Mouse (Mus musculus) testis, adult 2 months (tissue): Measurements from ENCODE around the gene Sox6. TPM values are rescaled to one million over a fixed set of nuclear protein-coding genes. Genes with fewer than 3 reads are reported as not detected.

ENCODE experiments used
- H3K27ac ChIP-seq: fragments of 200-500 bp; 2 replicates; pipeline ENCODE4 v1.5.1; 2012; ENCODE audit warnings: low read depth, low read length; ENCODE audit not compliant: control insufficient read depth, insufficient read depth
- H3K27me3 ChIP-seq: fragments of 200-500 bp; 2 replicates; pipeline ENCODE4 v1.6.1; 2012; ENCODE audit warnings: mild to moderate bottlenecking, low read length, moderate library complexity; ENCODE audit not compliant: control insufficient read depth, insufficient read depth
- H3K36me3 ChIP-seq: fragments of 200-500 bp; 2 replicates; pipeline ENCODE4 v1.6.1; 2012; ENCODE audit warnings: mild to moderate bottlenecking, low read length; ENCODE audit not compliant: control insufficient read depth, insufficient read depth
- H3K4me1 ChIP-seq: fragments of 200-500 bp; 2 replicates; pipeline ENCODE4 v1.6.1; 2012; ENCODE audit warnings: low read length; ENCODE audit not compliant: control insufficient read depth, insufficient read depth
- H3K4me3 ChIP-seq: fragments of 200-500 bp; 2 replicates; pipeline ENCODE4 v1.5.1; 2012; ENCODE audit warnings: low read depth, mild to moderate bottlenecking, low read length, moderate library complexity, mixed read lengths; ENCODE audit not compliant: control insufficient read depth
- CTCF ChIP-seq: fragments of 200-500 bp; IDR thresholded peaks from 2 replicates; pipeline ENCODE4 v1.5.1; 2012; ENCODE audit warnings: low read depth, mild to moderate bottlenecking, inconsistent platforms, low read length, moderate library complexity; ENCODE audit not compliant: control insufficient read depth, insufficient read depth, insufficient replicate concordance
- POLR2A ChIP-seq: fragments of 200-500 bp; IDR thresholded peaks from 2 replicates; pipeline ENCODE4 v1.6.1; 2012; ENCODE audit warnings: low read depth, mild to moderate bottlenecking, inconsistent platforms, low read length, moderate library complexity; ENCODE audit not compliant: control insufficient read depth
- polyA plus RNA-seq: library from polyadenylated mRNA; depleted of rRNA; stranded (reverse); fragments of >200 nt; gene quantifications from 2 replicates; pipeline ENCODE4 v1.2.3, GENCODE M21; 2012; rRNA removed

Sox6 gene
- polyA plus RNA-seq, 1 experiment = 137 TPM

DNA sequence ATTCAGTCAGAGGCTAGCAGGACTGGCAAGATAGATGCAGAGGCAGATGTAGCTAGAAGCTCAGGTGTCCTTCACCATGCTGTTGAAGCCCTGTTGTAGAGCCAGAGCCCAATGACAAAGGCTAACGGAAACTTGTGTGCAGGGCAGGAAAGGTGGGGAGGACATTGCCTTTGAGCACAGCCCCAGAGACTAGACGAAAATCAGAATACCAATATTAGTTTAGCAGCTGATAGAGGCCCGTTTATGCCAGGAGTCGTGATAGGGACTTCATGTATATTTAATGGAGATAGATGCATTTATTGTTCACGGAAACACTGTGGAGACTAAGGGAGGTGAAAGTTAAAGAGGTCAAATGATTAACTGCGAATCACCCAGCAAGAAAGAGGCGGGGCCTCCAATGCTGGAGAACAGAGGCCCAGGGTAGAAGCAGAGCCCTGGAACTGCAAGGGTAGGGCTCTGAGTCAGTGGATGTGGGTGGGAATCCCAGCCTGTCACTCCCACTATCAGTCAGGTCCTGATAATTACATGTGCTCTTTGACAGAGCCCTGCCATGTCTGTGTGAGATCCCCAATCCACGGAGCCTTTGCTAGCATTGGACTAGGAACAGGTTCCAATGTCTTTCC is 590.1 kb downstream of the Sox6 start:
- no peaks in the 10 kb centered on the region for H3K36me3 ChIP-seq
- H3K27me3 ChIP-seq = no peaks in the 10 kb centered on the region
- no peak overlapping the region for H3K4me3 ChIP-seq
- no peak overlapping the region for H3K27ac ChIP-seq
- TF ChIP-seq CTCF = no peak
- TF ChIP-seq POLR2A = no peak
- peaks cover 4% of the 10 kb centered on the region for H3K4me1 ChIP-seq

DNA sequence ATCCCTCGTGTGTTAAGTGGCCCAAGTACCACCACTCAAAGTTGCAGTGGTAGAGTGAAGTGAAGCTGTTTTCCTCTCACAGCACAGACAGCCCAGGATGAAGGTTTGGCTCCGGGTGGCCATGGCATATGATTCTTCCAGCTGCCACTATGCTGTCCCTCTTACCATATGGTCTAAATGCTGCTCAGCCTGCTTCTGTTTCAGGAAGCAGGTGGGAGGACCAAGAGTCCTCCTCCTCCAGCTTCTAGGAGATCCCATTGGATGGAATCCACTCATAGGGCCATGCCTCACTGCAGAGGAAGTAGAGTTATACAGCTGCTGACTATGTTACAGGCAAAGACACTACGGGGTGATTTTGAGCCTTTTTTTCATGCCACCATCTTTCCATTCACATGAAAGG is 591.5 kb downstream of the Sox6 start:
- Histone ChIP-seq H3K27ac (no peak overlapping the region), H3K4me1 (peaks cover 3% of the 10 kb centered on the region), H3K27me3 (no peaks in the 10 kb centered on the region), H3K4me3 (no peak overlapping the region), H3K36me3 (no peaks in the 10 kb centered on the region)
- TF ChIP-seq POLR2A = no peak
- no peak for TF ChIP-seq CTCF

GRCm38 (mm10) chr7:115446481-115447016 is 592.0 kb downstream of the Sox6 start:
- no peaks in the 10 kb centered on the region for H3K27me3 ChIP-seq
- H3K27ac ChIP-seq = no peak overlapping the region
- H3K36me3 ChIP-seq = no peaks in the 10 kb centered on the region
- no peak for TF ChIP-seq CTCF
- no peak for TF ChIP-seq POLR2A
- no peak overlapping the region for H3K4me3 ChIP-seq
- H3K4me1 ChIP-seq = peaks cover 3% of the 10 kb centered on the region

DNA sequence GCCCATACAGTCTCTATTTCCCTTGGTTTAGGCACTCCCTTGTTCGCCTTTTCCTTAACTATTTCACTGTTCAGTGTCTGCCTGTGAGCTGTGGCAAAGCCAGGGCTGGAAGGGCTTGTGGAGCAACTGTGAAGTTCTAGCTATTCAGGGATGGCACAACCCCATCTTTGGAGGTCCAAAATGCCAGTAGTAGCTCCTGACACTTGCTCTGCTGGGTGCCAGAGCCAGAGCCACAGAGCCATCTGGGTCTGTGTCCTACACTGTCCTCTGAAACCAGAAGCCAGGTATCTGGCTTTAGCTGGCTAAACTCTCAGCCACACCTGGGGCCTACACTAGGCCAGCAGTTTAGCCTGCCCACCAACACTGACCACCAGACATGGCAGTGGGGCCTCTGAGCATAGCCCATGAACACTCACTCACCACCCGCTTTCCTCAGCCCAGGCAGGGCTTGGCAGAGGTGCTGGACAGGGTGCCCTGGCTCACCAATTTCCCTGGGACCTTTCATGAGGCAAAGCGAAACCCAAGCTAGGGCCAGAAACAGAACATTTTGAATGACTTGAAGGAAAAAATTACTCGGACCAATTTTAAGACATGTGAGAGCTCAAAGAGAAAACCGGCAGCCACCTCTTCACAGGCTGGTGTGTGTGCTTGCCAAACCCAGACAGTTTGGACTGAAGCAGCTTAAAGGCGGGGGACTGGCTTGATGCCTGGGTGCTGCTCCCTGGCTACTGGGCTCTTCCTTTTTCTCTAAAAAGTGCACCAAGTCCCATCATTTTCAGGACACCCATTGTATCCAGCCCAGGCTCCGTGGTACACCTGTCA is 612.2 kb downstream of the Sox6 start:
- Histone ChIP-seq H3K4me1 (no peaks in the 10 kb centered on the region), H3K27ac (no peak overlapping the region)
- TF ChIP-seq CTCF = no peak
- TF ChIP-seq POLR2A = no peak

DNA sequence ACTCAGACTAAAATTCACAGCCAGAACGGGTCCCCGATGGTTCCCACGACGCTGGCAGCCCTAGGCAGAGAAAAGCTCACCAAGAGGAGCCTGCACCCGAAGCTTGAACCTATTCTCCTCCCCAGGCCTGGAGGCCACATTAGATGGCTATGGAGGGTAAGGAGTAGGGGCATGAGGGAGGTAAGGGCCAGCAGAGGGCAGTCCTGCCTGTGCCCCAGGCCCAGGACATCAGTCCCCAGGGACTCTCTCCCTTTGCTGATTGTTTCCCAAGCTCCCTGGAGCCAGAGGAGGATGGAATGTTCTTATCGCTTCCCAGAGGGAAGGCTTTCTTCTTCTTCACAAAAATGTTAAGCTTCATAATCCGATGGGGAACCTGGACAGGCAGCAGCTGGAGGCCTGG is 615.8 kb downstream of the Sox6 start:
- H3K36me3 ChIP-seq = no peaks in the 10 kb centered on the region
- no peak for TF ChIP-seq POLR2A
- no peak overlapping the region for H3K27ac ChIP-seq
- no peak overlapping the region for H3K4me3 ChIP-seq
- H3K27me3 ChIP-seq = no peaks in the 10 kb centered on the region
- no peaks in the 10 kb centered on the region for H3K4me1 ChIP-seq

More for the DNA sequence above, 612.2 kb downstream of the Sox6 start:
- Histone ChIP-seq H3K4me3 (no peak overlapping the region), H3K36me3 (no peaks in the 10 kb centered on the region), H3K27me3 (no peaks in the 10 kb centered on the region)

GRCm38 (mm10) chr7:115420960-115421359 is 617.6 kb downstream of the Sox6 start:
- Histone ChIP-seq H3K27me3 (no peaks in the 10 kb centered on the region), H3K36me3 (no peaks in the 10 kb centered on the region), H3K4me1 (no peaks in the 10 kb centered on the region), H3K27ac (no peak overlapping the region), H3K4me3 (no peak overlapping the region)
- TF ChIP-seq POLR2A = no peak
- no peak for TF ChIP-seq CTCF

Other genes starting within 250 kb of the Sox6 start
- 41.1 and 47.4 TPM in 2 replicates for gene 1110004F10Rik, start 601 bp upstream of the Sox6 start, polyA plus RNA-seq
- 1.6 and 1.7 TPM in 2 replicates for gene Gm4353, start 45.8 kb upstream of the Sox6 start, polyA plus RNA-seq